Mouse (Mus musculus) thymus, adult 2 months (tissue): ENCODE results near the gene Tpst1.

Experiments used
- CTCF ChIP-seq: fragments of 200-500 bp; IDR thresholded peaks from 2 replicates; pipeline ENCODE4 v1.5.1; 2012; ENCODE audit warnings: mild to moderate bottlenecking, control low read depth, low read length, moderate library complexity, borderline replicate concordance; ENCODE audit not compliant: control insufficient read depth, poor library complexity, insufficient read depth; ENCODE audit errors: extremely low read depth
- POLR2A ChIP-seq: fragments of 200-500 bp; IDR thresholded peaks from 2 replicates; pipeline ENCODE4 v1.6.1; 2012; ENCODE audit warnings: mild to moderate bottlenecking, low read length, control low read depth, moderate library complexity; ENCODE audit not compliant: control insufficient read depth, poor library complexity, insufficient read depth; ENCODE audit errors: extremely low read depth

- TF ChIP-seq CTCF (no peak), POLR2A (no peak)
Observed at GRCm38 (mm10) chr5:130136597-130136996, 63.5 kb downstream of the Tpst1 start.
